Mouse (Mus musculus): ENCODE data around the gene Mpped1.
A peak's percentile ranks its signal among the peaks of the same experiment; 100 is the strongest.

Mpped1 gene

GRCm38 (mm10) chr15:83796924-83797323, 17.7 kb downstream of the Mpped1 start:
- no peak for DNase-seq

- DNase-seq: no peak
These were observed 19.7 kb downstream of the Mpped1 start for GRCm38 (mm10) chr15:83798964-83799363.

- DNase-seq: no peak
These were observed 21.7 kb downstream of the Mpped1 start for GRCm38 (mm10) chr15:83801011-83801410.

GRCm38 (mm10) chr15:83814106-83814505, 34.8 kb downstream of the Mpped1 start:
- DNase-seq: no peak

- DNase-seq: no peak
These were observed 48.7 kb downstream of the Mpped1 start for GRCm38 (mm10) chr15:83828011-83828410.

GRCm38 (mm10) chr15:83829226-83829625, 50.0 kb downstream of the Mpped1 start:
- DNase-seq: no peak

GRCm38 (mm10) chr15:83832265-83832664, 53.0 kb downstream of the Mpped1 start:
- DNase-seq: no peak

GRCm38 (mm10) chr15:83840950-83841719, 61.9 kb downstream of the Mpped1 start:
- no peak for DNase-seq

GRCm38 (mm10) chr15:83842419-83842818, 63.2 kb downstream of the Mpped1 start:
- DNase-seq: no peak

- no peak for DNase-seq
These were observed 63.9 kb downstream of the Mpped1 start for GRCm38 (mm10) chr15:83842915-83843789.

GRCm38 (mm10) chr15:83845734-83846133, 66.5 kb downstream of the Mpped1 start:
- no peak for DNase-seq

GRCm38 (mm10) chr15:83846592-83846991, 67.3 kb downstream of the Mpped1 start:
- no peak for DNase-seq

GRCm38 (mm10) chr15:83847512-83847911, 68.2 kb downstream of the Mpped1 start:
- DNase-seq: no peak

GRCm38 (mm10) chr15:83848193-83848592, 68.9 kb downstream of the Mpped1 start:
- no peak for DNase-seq

GRCm38 (mm10) chr15:83853400-83853811, 74.1 kb downstream of the Mpped1 start:
- no peak for DNase-seq

GRCm38 (mm10) chr15:83857129-83857528, 77.9 kb downstream of the Mpped1 start:
- DNase-seq: peak; percentile 65

- DNase-seq: no peak
These were observed 86.4 kb downstream of the Mpped1 start for GRCm38 (mm10) chr15:83865626-83866025.

GRCm38 (mm10) chr15:83870936-83871335, 91.7 kb downstream of the Mpped1 start:
- no peak for DNase-seq

GRCm38 (mm10) chr15:83877155-83877866, 98.0 kb downstream of the Mpped1 start:
- no peak for DNase-seq

GRCm38 (mm10) chr15:83877898-83878297, 98.6 kb downstream of the Mpped1 start:
- DNase-seq: no peak

- DNase-seq: peak; percentile 7
These were observed 100.6 kb downstream of the Mpped1 start for GRCm38 (mm10) chr15:83879845-83880244.

GRCm38 (mm10) chr15:83883821-83884220, 104.6 kb downstream of the Mpped1 start:
- no peak for DNase-seq

- no peak for DNase-seq
These were observed 105.0 kb downstream of the Mpped1 start for GRCm38 (mm10) chr15:83884291-83884690.

Measured in lung, postnatal 36 days (tissue).